Mouse (Mus musculus) liver, adult 2 months (tissue): ENCODE measurements at regions not wholly inside any gene's neighbourhood (a gene's known extent, or its start where the extent isn't known, plus 50 kb on each side); places are given as distances from the start of the nearest gene placed in this dataset.

Experiments used
- DNase-seq: peaks from one replicate; pipeline ENCODE4 v3.0.0-alpha.2; 2011; ENCODE audit warnings: low read depth, low spot score; ENCODE audit errors: extremely low read depth
- H3K27ac ChIP-seq: fragments of 200-500 bp; replicated peaks from 2 replicates; pipeline ENCODE4 v1.5.1; 2012; ENCODE audit warnings: low read depth, mild to moderate bottlenecking, control low read depth, inconsistent platforms, low read length; ENCODE audit not compliant: insufficient read depth
- H3K27me3 ChIP-seq: fragments of 200-500 bp; 2 replicates; pipeline ENCODE4 v1.6.1; 2012; ENCODE audit warnings: mild to moderate bottlenecking, moderate library complexity, low read length, inconsistent platforms; ENCODE audit not compliant: control insufficient read depth, insufficient read depth
- H3K36me3 ChIP-seq: fragments of 200-500 bp; 2 replicates; pipeline ENCODE4 v1.6.1; 2012; ENCODE audit warnings: low read length, inconsistent platforms; ENCODE audit not compliant: control insufficient read depth, insufficient read depth
- H3K4me1 ChIP-seq: fragments of 200-500 bp; 2 replicates; pipeline ENCODE4 v1.6.1; 2011; ENCODE audit warnings: low read length; ENCODE audit not compliant: control insufficient read depth, insufficient read depth
- H3K4me3 ChIP-seq: fragments of 200-500 bp; 2 replicates; pipeline ENCODE4 v1.5.1; 2011; ENCODE audit warnings: low read depth, mild to moderate bottlenecking, control low read depth, low read length, moderate library complexity; ENCODE audit not compliant: insufficient read depth
- H3K79me2 ChIP-seq: fragments of 200-500 bp; 2 replicates; pipeline ENCODE4 v1.6.1; 2012; ENCODE audit warnings: inconsistent platforms, mild to moderate bottlenecking, low read length, moderate library complexity; ENCODE audit not compliant: control insufficient read depth, insufficient read depth
- H3K9ac ChIP-seq: fragments of 200-500 bp; 2 replicates; pipeline ENCODE4 v1.6.1; 2012; ENCODE audit warnings: low read depth, mild to moderate bottlenecking, control low read depth, inconsistent platforms, low read length
- CTCF ChIP-seq: fragments of 200-500 bp; IDR thresholded peaks from 2 replicates; pipeline ENCODE4 v1.5.1; 2011; ENCODE audit warnings: low read depth, low read length, control low read depth
- POLR2A ChIP-seq: fragments of 200-500 bp; IDR thresholded peaks from 2 replicates; pipeline ENCODE4 v1.6.1; 2011; ENCODE audit warnings: low read length, control low read depth; ENCODE audit not compliant: insufficient read depth; ENCODE audit errors: extremely low read depth
- WGBS: fragments of 180-500 bp; shearing (Covaris S2); methylation state at CpG from one replicate; pipeline ENCODE4 v1.1.7; 2018; 5-methylcytosine and 5-hydroxymethylcytosine counted together

DNA sequence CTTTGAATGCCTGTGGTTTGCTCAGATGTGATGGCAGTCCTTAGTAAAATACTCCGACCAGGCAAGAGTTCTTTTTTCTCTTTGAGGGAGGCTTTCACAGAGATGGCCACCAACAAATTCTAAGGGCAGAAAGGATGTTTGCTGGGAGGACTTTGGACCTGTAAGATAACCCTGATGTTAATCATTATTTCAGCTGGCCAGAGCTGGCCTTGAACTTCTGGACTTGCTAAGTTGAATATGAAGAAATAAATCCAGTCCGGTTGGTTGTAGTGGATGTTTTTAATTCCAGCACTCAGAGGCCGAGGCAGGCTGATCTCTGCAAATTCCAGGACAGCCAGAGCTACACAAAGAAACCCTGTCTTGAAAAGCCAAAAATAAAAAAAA lies 222.9 kb upstream of the Klf3 start:
- no peaks in the 10 kb centered on the region for H3K36me3 ChIP-seq
- no peak overlapping the region for H3K9ac ChIP-seq
- 17% methylated on average over 3 of the region's 3 CpGs for WGBS
- DNase-seq = peak; percentile 96
- H3K4me1 ChIP-seq = peaks cover 6% of the 10 kb centered on the region
- H3K4me3 ChIP-seq = no peak overlapping the region
- peak overlapping the region; percentile 92 for H3K27ac ChIP-seq
- H3K27me3 ChIP-seq = no peaks in the 10 kb centered on the region
- TF ChIP-seq POLR2A (no peak), CTCF (no peak)
- H3K79me2 ChIP-seq = no peaks in the 10 kb centered on the region

DNA sequence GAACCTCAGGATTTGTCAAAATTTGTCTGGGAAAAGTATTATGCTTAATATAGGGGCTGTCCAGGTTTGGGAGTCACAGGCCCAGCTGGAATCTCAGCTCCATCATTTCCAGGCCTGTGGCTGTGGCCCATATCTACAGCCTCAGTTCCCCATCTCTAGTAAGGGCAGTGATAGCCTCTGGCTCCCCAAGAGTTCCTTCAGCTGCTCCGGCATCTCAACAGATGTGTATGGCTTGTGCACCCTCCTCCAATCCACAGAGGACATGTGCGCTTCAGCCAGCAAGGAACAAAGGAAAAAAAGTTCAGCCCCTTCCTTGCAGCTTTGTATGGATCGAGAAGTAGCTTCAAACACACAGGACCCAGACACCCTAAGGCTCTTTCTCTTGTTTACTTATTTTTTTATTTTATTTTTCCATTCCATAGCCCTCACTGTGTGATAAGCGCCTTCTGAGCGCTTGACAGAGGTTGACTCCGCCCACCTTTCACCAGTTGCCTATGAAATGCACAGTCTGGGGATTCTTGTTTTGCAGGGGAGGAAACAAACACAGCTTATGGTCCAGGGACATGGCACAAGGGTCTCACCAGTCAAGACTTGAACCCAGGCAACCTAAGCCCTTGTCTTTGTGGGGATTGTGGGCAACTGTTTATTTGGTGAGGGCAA lies 222.3 kb upstream of the Klf3 start:
- no peak for TF ChIP-seq CTCF
- TF ChIP-seq POLR2A = no peak
- H3K4me3 ChIP-seq = no peak overlapping the region
- H3K27ac ChIP-seq = peak overlapping the region; percentile 57
- DNase-seq = no peak
- H3K36me3 ChIP-seq = no peaks in the 10 kb centered on the region
- H3K4me1 ChIP-seq = peaks cover 6% of the 10 kb centered on the region
- no peaks in the 10 kb centered on the region for H3K79me2 ChIP-seq
- no peak overlapping the region for H3K9ac ChIP-seq
- no peaks in the 10 kb centered on the region for H3K27me3 ChIP-seq
- WGBS = 94% methylated on average over 6 of the region's 6 CpGs

GRCm38 (mm10) chr5:64581461-64581860 lies 221.7 kb upstream of the Klf3 start:
- no peak for TF ChIP-seq POLR2A
- 0 out of 2 replicates have a peak, but pooled peaks have one; percentile 2 for TF ChIP-seq CTCF
- no peaks in the 10 kb centered on the region for H3K36me3 ChIP-seq
- H3K79me2 ChIP-seq = no peaks in the 10 kb centered on the region
- H3K4me1 ChIP-seq = peaks cover 6% of the 10 kb centered on the region
- 79% methylated on average over 8 of the region's 8 CpGs for WGBS
- H3K27ac ChIP-seq = no peak overlapping the region
- no peak overlapping the region for H3K4me3 ChIP-seq
- DNase-seq = no peak
- H3K27me3 ChIP-seq = no peaks in the 10 kb centered on the region
- H3K9ac ChIP-seq = no peak overlapping the region

- no peak overlapping the region for H3K27ac ChIP-seq
- H3K27me3 ChIP-seq = no peaks in the 10 kb centered on the region
- TF ChIP-seq CTCF (no peak), POLR2A (no peak)
- WGBS = 88% methylated on average over 9 of the region's 9 CpGs
- H3K79me2 ChIP-seq = no peaks in the 10 kb centered on the region
- H3K4me1 ChIP-seq = peaks cover 6% of the 10 kb centered on the region
- no peaks in the 10 kb centered on the region for H3K36me3 ChIP-seq
- no peak overlapping the region for H3K9ac ChIP-seq
- DNase-seq = no peak
- H3K4me3 ChIP-seq = no peak overlapping the region
Measured at GRCm38 (mm10) chr5:64582031-64582430, 221.2 kb upstream of the Klf3 start.

GRCm38 (mm10) chr5:64584308-64584707 lies 218.9 kb upstream of the Klf3 start:
- Histone ChIP-seq H3K27ac (no peak overlapping the region), H3K36me3 (no peaks in the 10 kb centered on the region), H3K79me2 (no peaks in the 10 kb centered on the region), H3K27me3 (no peaks in the 10 kb centered on the region), H3K9ac (no peak overlapping the region), H3K4me3 (no peak overlapping the region), H3K4me1 (no peaks in the 10 kb centered on the region)
- TF ChIP-seq CTCF = no peak
- no peak for TF ChIP-seq POLR2A
- no peak for DNase-seq
- 91% methylated on average over 1 of the region's 1 CpGs for WGBS

DNA sequence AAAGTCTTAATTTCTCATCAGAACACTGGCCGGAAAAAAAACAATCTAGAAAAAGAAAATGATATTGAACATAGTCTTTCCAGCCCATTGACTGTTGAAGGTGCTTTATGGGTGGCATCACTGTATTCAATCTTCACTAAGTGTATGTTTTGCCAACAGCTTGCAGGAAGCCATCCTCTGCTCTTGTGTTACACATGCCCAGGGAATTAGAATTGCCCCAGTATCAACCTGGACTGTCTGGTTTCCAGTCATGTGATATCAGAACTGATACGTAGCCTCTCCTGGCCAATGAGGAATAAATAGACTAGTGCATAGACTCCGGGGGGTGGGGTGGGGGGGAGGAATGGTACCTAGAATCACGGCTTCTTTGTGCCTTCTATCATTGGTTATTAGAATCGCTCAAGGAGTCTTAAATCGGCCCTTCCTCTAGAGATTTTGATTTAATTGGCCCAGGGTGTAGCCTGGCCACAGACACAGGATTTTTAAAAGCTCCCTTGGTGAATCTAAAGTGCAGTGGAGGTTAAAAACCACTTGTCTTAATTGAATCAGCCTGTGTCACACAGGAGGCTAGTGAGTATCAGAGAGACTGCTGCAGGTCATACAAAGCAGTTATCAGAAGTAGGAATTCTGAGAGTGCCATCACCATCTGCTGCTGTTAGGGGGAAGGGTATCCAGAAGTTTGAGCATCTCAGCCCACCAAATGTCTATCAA lies 218.0 kb upstream of the Klf3 start:
- H3K27ac ChIP-seq = no peak overlapping the region
- H3K4me3 ChIP-seq = no peak overlapping the region
- no peaks in the 10 kb centered on the region for H3K36me3 ChIP-seq
- no peaks in the 10 kb centered on the region for H3K4me1 ChIP-seq
- no peaks in the 10 kb centered on the region for H3K27me3 ChIP-seq
- no peak for DNase-seq
- H3K9ac ChIP-seq = no peak overlapping the region
- 96% methylated on average over 6 of the region's 6 CpGs for WGBS
- TF ChIP-seq POLR2A = no peak
- TF ChIP-seq CTCF = no peak
- H3K79me2 ChIP-seq = no peaks in the 10 kb centered on the region
